Mouse (Mus musculus) forebrain, embryonic 10.5 days (tissue): ENCODE results near the gene Smad5. TPM values are rescaled to one million over a fixed set of nuclear protein-coding genes. Genes with fewer than 3 reads are reported as not detected.

Experiments
- DNase-seq: peaks from one replicate; pipeline ENCODE4 v3.0.0-alpha.2; 2017; ENCODE audit warnings: low spot score; ENCODE audit errors: extremely low spot score
- H3K27ac ChIP-seq: fragments of 300-500 bp; sonication (generic); 2 replicates; pipeline ENCODE4 v1.5.1; 2016; ENCODE audit warnings: mild to moderate bottlenecking
- H3K27me3 ChIP-seq: fragments of 300-500 bp; sonication (generic); 2 replicates; pipeline ENCODE4 v1.6.1; 2016; ENCODE audit warnings: mild to moderate bottlenecking; ENCODE audit not compliant: poor library complexity, severe bottlenecking
- H3K36me3 ChIP-seq: fragments of 300-500 bp; sonication (generic); replicated peaks from 2 replicates; pipeline ENCODE4 v1.6.1; 2016; ENCODE audit warnings: mild to moderate bottlenecking, moderate library complexity
- H3K4me1 ChIP-seq: fragments of 300-500 bp; sonication (generic); 2 replicates; pipeline ENCODE4 v1.6.1; 2016
- H3K4me3 ChIP-seq: fragments of 300-500 bp; sonication (generic); 2 replicates; pipeline ENCODE4 v1.5.1; 2016; ENCODE audit warnings: mild to moderate bottlenecking, moderate library complexity
- H3K9me3 ChIP-seq: fragments of 300-500 bp; sonication (generic); 2 replicates; pipeline ENCODE4 v1.6.1; 2016; ENCODE audit warnings: mild to moderate bottlenecking, moderate library complexity
- WGBS: fragments of 180-500 bp; shearing (Covaris S2); methylation state at CpG from one replicate; pipeline ENCODE4 v1.1.7; 2016; 5-methylcytosine and 5-hydroxymethylcytosine counted together
- polyA plus RNA-seq: library from polyadenylated mRNA; unstranded; fragments of >200 nt; fragmentation: Nextera tagmentation; extraction: Ambion mirVana; gene quantifications from 2 replicates; pipeline ENCODE4 v1.2.1, GENCODE M21; 2016

The Smad5 gene
- polyA plus RNA-seq, 1 experiment from 2014 or later = 36.1 TPM

DNA sequence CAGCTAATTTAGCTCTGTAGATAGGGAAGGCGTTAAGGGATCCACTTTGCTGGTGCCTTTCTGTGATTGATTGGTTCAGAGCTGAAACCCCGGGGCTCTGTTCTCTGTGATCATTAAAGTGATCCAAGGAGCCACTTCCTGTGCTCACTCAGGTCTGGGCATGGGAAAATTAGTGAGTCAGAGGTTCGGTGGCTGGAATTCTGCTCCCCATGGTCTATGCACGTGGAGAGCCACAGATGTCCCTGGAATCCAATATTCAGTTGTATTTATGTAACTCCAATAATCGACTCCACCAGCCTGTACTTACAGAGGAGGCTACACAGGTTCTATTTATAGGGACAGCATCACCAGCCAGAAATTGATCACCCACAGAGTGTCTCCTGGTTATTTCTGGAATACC is 63.4 kb downstream of the Smad5 start:
- Histone ChIP-seq H3K27me3 (peaks cover 55% of the 10 kb centered on the region), H3K9me3 (no peaks in the 10 kb centered on the region; the same call in 1 of the 2 replicates), H3K4me1 (peaks cover 54% of the 10 kb centered on the region), H3K4me3 (no peak overlapping the region), H3K36me3 (no peaks in the 10 kb centered on the region), H3K27ac (peak overlapping the region; percentile 57)
- DNase-seq = no peak
- WGBS = 71% methylated on average over 5 of the region's 5 CpGs

DNA sequence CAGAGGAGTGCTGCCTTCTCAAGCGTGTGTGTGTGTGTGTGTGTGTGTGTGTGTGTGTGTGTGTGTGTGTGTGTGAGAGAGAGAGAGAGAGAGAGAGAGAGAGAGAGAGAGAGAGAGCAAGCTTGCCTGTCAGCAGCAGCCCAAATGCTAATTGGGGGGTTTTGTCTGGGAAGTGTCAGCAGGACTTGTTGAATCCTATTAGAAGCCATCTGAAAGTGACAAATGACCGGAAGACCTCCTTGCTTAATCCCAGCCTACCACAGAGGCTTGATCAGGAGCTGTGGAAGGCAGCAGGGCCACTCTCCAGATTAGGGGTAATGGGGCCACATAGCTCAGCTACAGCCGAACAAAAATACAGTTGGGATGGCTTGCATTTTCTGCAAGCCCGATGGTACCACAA is 66.6 kb downstream of the Smad5 start:
- Histone ChIP-seq H3K27ac (peak overlapping the region; percentile 16; the same call in 1 of the 2 replicates), H3K4me1 (peaks cover 58% of the 10 kb centered on the region)

DNA sequence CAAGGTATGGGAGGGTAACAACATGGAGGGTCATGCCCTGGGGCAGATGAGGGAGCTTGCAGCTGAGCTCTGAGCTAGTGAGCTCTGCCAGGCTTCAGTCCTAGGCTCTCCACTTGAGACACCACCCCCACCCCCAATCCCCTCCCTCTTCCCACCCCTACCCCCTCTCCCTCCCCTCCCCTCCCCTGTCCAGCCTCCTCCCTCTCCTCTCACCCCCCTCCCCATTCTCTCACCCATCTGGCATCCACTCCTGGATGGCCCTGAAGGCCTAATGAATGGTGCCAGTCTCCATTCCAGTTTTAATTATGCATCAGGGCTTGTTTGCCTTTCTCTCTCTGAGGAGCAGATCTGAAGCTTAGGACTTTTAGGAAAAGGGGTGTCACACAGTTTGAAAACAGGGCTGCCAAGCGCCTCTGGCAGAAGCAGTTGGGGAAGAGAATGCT is 67.3 kb downstream of the Smad5 start:
- Histone ChIP-seq H3K27me3 (peaks cover 26% of the 10 kb centered on the region), H3K27ac (peak overlapping the region; percentile 54; the same call in 1 of the 2 replicates), H3K4me1 (peaks cover 62% of the 10 kb centered on the region), H3K4me3 (no peak overlapping the region), H3K36me3 (no peaks in the 10 kb centered on the region), H3K9me3 (no peaks in the 10 kb centered on the region; the same call in 1 of the 2 replicates)
- DNase-seq = no peak
- WGBS = 54% methylated on average over 1 of the region's 1 CpGs

More for the DNA sequence above, 66.6 kb downstream of the Smad5 start:
- Histone ChIP-seq H3K9me3 (no peaks in the 10 kb centered on the region; the same call in 1 of the 2 replicates), H3K27me3 (peaks cover 27% of the 10 kb centered on the region), H3K4me3 (no peak overlapping the region), H3K36me3 (no peaks in the 10 kb centered on the region)
- WGBS = 22% methylated on average over 4 of the region's 4 CpGs
- DNase-seq = no peak

DNA sequence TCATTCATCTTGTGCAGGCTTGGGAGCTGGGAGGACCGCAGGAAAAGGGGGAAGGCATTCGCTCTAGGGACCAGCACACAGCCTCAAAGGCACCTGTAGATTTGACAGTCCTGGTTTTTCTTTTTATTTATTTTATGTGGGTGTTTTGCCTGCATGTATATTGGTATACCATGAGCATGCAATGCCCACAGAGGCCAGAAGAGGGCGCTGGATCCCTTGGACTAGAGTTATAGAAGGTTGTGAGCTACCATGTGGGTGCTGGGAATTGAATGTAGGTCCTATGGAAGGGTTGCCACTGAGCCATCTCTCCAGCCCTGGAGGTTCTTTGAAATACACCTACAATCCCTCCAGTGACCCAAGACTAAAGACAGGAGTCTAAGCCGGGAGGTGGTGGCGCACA is 68.0 kb downstream of the Smad5 start:
- peak overlapping the region; percentile 54; the same call in 1 of the 2 replicates for H3K27ac ChIP-seq
- H3K4me3 ChIP-seq = no peak overlapping the region
- DNase-seq = no peak
- WGBS = 68% methylated on average over 5 of the region's 5 CpGs
- H3K27me3 ChIP-seq = peaks cover 22% of the 10 kb centered on the region
- no peaks in the 10 kb centered on the region; the same call in 1 of the 2 replicates for H3K9me3 ChIP-seq
- H3K4me1 ChIP-seq = peaks cover 56% of the 10 kb centered on the region
- no peaks in the 10 kb centered on the region for H3K36me3 ChIP-seq

DNA sequence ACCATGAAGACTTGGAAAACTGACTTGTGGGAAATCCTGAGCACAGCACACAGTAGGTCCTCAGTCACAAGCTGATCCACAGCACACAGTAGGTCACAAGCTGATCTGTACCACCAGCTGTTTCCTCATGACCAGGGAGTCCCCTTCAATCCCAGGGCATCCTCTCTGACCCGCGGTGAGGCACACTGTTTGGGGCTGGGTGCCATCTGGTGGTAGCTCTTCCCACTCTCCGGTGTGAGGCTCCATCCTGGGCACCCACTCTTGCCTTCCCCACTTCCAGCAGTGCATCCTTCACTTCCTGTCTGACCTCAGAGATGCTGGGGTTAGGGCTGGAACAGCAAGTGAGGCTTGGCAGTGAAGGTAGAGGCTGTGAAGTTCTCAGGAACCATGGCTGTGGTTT is 69.8 kb downstream of the Smad5 start:
- H3K4me3 ChIP-seq = no peak overlapping the region
- H3K27ac ChIP-seq = no peak overlapping the region
- H3K9me3 ChIP-seq = no peaks in the 10 kb centered on the region; the same call in 1 of the 2 replicates
- peaks cover 51% of the 10 kb centered on the region for H3K4me1 ChIP-seq
- no peaks in the 10 kb centered on the region for H3K36me3 ChIP-seq
- peaks cover 14% of the 10 kb centered on the region for H3K27me3 ChIP-seq
- WGBS = 58% methylated on average over 3 of the region's 3 CpGs
- DNase-seq = no peak

DNA sequence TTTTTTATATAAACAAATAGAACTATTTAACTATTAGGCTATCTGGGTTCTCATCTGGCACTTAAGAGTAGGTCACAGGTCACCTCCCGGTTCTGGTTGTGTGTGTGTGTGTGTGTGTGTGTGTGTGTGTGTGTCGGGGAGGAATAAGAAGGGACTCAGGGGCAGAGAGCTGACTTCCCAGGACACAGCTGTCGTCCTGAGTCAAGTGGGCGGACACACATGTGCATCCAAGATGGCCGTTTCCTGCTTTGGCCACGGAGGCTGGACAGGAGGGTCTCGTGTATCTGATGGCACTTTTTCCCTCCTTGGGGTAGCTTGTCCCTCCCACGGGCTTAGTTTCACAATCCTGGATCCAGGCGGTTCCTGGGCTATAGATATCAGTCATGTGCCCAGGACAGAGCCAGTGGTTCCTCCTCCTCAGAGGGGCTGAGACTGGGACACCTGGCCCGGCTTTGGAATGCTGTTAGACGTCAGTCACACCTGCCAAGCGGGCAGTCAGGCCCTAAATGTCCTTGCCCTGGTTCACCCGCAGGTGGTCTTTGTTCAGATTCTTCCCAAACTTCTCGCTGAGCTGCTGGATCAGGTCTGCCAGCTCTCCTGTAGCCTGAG is 70.6 kb downstream of the Smad5 start:
- no peak for DNase-seq
- Histone ChIP-seq H3K27ac (peak overlapping the region; percentile 54), H3K9me3 (no peaks in the 10 kb centered on the region; the same call in 1 of the 2 replicates), H3K27me3 (peaks cover 7% of the 10 kb centered on the region), H3K4me3 (no peak overlapping the region), H3K4me1 (peaks cover 50% of the 10 kb centered on the region), H3K36me3 (no peaks in the 10 kb centered on the region)
- WGBS = 63% methylated on average over 14 of the region's 14 CpGs

DNA sequence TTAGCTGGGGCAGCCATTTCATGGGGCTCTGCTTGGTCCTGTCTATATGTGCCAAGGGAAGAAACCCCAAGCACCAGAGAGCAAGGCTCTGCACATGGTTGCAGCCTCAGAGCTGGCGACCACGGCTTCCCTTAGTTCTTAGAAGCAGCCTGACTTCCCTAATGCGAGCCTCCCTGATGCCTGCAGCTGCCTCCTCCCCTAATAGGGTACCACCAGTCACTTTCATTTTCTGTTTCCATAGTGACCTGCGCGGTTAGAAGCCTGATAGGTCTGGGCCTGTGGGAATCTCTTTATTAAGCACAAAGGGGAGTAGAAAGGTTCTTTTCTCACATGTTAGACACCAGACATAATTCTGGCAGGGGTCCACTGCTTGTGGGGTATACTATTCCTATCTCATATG is 71.5 kb downstream of the Smad5 start:
- Histone ChIP-seq H3K36me3 (no peaks in the 10 kb centered on the region), H3K27ac (peak overlapping the region; percentile 54)
- WGBS = 36% methylated on average over 5 of the region's 5 CpGs

DNA sequence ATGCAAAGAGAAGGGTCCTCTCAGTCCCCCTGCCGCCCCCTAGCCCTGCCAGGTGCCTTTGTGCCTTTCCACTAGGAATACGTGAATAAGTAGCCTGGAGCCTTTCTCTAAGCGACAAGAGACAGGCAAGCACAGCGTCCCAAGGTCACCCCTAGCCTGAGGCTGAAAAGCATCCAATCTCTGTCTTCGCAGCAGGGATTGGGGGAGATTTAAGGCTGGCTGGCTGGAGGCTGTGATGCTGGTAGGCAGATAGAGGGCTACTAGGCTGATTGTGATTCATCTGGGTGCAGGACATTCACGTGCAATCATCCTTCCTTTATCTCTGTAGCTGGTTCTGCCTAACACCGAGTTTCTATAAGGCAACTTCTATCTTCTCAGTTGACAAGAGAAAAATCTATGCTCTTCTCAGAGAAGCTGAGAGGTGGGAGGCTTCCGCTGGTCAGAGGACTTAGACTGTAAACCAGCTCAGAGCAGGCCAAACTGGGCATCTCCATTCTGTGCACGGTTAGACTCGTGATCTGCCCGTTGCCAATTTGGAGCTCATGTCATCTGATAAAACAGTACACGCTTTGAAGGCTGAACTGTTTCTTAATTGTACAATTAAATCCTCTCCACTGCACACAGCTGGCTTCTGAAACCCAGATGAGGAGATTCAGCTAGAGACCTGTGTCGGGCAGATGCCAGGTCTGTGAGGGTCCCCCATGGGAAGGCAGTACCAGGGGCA is 78.1 kb downstream of the Smad5 start:
- H3K4me1 ChIP-seq = peaks cover 17% of the 10 kb centered on the region
- DNase-seq = no peak
- no peaks in the 10 kb centered on the region for H3K36me3 ChIP-seq
- H3K27me3 ChIP-seq = no peaks in the 10 kb centered on the region
- no peak overlapping the region for H3K4me3 ChIP-seq
- no peaks in the 10 kb centered on the region; the same call in 1 of the 2 replicates for H3K9me3 ChIP-seq
- WGBS = 65% methylated on average over 13 of the region's 13 CpGs
- no peak overlapping the region for H3K27ac ChIP-seq

More for the DNA sequence above, 71.5 kb downstream of the Smad5 start:
- no peaks in the 10 kb centered on the region for H3K27me3 ChIP-seq
- DNase-seq = no peak
- no peaks in the 10 kb centered on the region; the same call in 1 of the 2 replicates for H3K9me3 ChIP-seq
- peaks cover 41% of the 10 kb centered on the region for H3K4me1 ChIP-seq
- H3K4me3 ChIP-seq = no peak overlapping the region

DNA sequence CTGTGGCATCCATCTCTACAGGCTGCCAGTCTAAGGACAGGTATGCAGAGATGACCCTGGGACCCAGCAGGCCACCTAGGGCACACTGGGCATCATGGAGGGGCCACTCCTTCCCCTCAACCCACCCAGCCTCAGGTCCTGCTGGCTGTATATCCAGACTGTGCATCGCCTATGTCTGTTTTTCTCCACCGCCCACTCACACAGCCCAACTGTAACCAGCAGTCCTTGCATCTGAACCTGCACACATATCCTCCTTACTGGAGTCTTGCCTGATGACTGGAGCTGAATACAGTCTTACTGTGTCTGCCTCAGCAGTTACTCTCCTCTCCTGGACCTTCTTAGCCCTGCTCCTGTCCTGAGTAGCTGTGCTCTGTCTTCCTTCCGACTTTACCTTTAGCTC is 78.9 kb downstream of the Smad5 start:
- no peak for DNase-seq
- H3K4me3 ChIP-seq = no peak overlapping the region
- H3K4me1 ChIP-seq = peaks cover 17% of the 10 kb centered on the region
- WGBS = 91% methylated on average over 3 of the region's 3 CpGs
- no peak overlapping the region for H3K27ac ChIP-seq
- H3K36me3 ChIP-seq = no peaks in the 10 kb centered on the region
- no peaks in the 10 kb centered on the region; the same call in 1 of the 2 replicates for H3K9me3 ChIP-seq
- no peaks in the 10 kb centered on the region for H3K27me3 ChIP-seq

DNA sequence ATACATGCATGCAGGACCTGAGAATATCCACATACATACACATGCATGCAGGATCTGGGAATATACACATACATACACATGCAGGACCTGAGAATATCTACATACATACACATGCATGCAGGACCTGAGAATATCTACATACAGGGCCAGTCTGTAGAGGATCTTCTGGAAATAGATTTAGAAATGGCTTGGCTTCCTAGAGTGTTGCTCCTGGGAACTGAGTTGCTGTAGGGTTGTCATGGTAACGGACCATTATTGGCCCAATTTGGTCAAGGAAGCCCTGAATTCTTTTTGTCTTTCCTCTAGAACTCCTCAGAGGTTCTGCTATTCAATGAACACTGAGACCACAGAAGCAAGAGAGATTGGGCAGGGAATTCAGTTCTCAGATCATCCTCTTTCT is 79.8 kb downstream of the Smad5 start:
- Histone ChIP-seq H3K9me3 (no peaks in the 10 kb centered on the region; the same call in 1 of the 2 replicates), H3K4me1 (peaks cover 17% of the 10 kb centered on the region), H3K4me3 (no peak overlapping the region), H3K27ac (no peak overlapping the region), H3K27me3 (no peaks in the 10 kb centered on the region), H3K36me3 (no peaks in the 10 kb centered on the region)
- no peak for DNase-seq
- 85% methylated on average over 1 of the region's 1 CpGs for WGBS

DNA sequence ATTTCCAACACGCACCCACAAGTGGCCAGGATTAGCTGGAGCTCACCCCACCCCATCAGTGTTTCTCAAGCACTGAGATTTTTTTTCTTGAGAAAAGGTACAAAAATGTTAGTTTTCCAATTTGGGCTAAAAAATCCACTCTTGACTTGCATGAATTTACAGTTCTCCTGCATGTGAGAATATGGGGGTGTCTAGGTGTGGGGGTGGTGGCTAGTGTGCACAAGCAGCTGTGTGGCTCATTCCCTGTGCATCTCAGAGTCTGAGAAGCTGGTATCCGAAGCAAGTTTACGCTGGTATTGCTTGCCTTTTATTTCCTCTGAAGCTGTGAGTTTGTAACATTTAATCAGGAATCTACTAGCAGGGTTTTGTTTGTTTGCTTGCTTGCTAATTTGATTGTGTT is 87.9 kb downstream of the Smad5 start:
- H3K27ac ChIP-seq = no peak overlapping the region
- no peaks in the 10 kb centered on the region for H3K36me3 ChIP-seq
- no peaks in the 10 kb centered on the region for H3K9me3 ChIP-seq
- peaks cover 29% of the 10 kb centered on the region for H3K4me1 ChIP-seq
- WGBS = 95% methylated on average over 3 of the region's 3 CpGs
- no peak for DNase-seq
- H3K27me3 ChIP-seq = no peaks in the 10 kb centered on the region
- H3K4me3 ChIP-seq = no peak overlapping the region
